ENCODE assay signal across 8 mouse cellular contexts in genomic region chr19:8988346-8989065, GRCm38 (mm10). TPM values are rescaled to one million over a fixed set of nuclear protein-coding genes. Genes with fewer than 3 reads are reported as not detected.
A peak's percentile ranks its signal among the peaks of the same experiment; 100 is the strongest.
DNase-seq lines count a peak whose midpoint lies in the region; ATAC-seq and TF ChIP-seq lines count a peak whose summit lies in the region.

No protein-coding gene starts in this region.

- no peaks in the 10 kb centered on the region; the same call in 1 of the 2 replicates for H3K36me3 ChIP-seq in heart, adult 2 months (ENCODE audit: control insufficient read depth, insufficient read depth, low read length)
- H3K36me3 ChIP-seq in hindbrain, embryonic 16.5 days (ENCODE audit: control insufficient read depth, insufficient read depth, low read length), result no peaks in the 10 kb centered on the region
- H3K36me3 ChIP-seq in midbrain, embryonic 10.5 days, result no peaks in the 10 kb centered on the region

- TF ChIP-seq CTCF in heart, adult 2 months (IDR thresholded peaks at IDR 0.05), result no peak
- no peak for TF ChIP-seq CTCF in bone marrow macrophage, adult 2 months (IDR thresholded peaks at IDR 0.05; ENCODE audit: low read depth, low read length)

- no peak for ATAC-seq in hindbrain, embryonic 16.5 days

- peak overlapping the region; percentile 100 for H3K27ac ChIP-seq in heart, adult 2 months
- no peak overlapping the region; the same call in 1 of the 2 replicates for H3K27ac ChIP-seq in bone marrow macrophage, adult 2 months (ENCODE audit: insufficient read depth, low read depth, low read length)
- no peak overlapping the region for H3K27ac ChIP-seq in hindbrain, embryonic 16.5 days (ENCODE audit: low read depth, low read length)
- H3K27ac ChIP-seq in midbrain, embryonic 10.5 days (replicated peaks), result peak overlapping the region; percentile 78

- H3K79me2 ChIP-seq in heart, adult 2 months (replicated peaks; ENCODE audit: control insufficient read depth, insufficient read depth, low read length), result no peaks in the 10 kb centered on the region

- 36% methylated on average over 15 of the region's 15 CpGs for WGBS in heart, adult 2 months
- 21% methylated on average over 15 of the region's 15 CpGs for WGBS in hindbrain, embryonic 16.5 days
- 10% methylated on average over 15 of the region's 15 CpGs for WGBS in midbrain, embryonic 10.5 days

- no peak for DNase-seq in heart, adult 2 months
- no peak for DNase-seq in heart, postnatal 25 days (ENCODE audit: low spot score)
- no peak for DNase-seq in midbrain, embryonic 10.5 days (ENCODE audit: low spot score)
- DNase-seq in layer of hippocampus, adult 8-10 months (ENCODE audit: low spot score in 2 of 2), result no peak
- no peak for DNase-seq in right cerebral cortex, adult 18-20 months
- no peak for DNase-seq in cerebellum, postnatal 25 days

- H3K4me3 ChIP-seq in heart, adult 2 months, result peak overlapping the region; percentile 91
- H3K4me3 ChIP-seq in bone marrow macrophage, adult 2 months (ENCODE audit: insufficient read depth, low read length), result peak overlapping the region; percentile 97
- peak overlapping the region; percentile 53 for H3K4me3 ChIP-seq in hindbrain, embryonic 16.5 days (ENCODE audit: low read length)
- H3K4me3 ChIP-seq in midbrain, embryonic 10.5 days, result peak overlapping the region; percentile 70

- no peaks in the 10 kb centered on the region for H3K27me3 ChIP-seq in heart, adult 2 months (ENCODE audit: control insufficient read depth, insufficient read depth, low read length)
- peaks cover 16% of the 10 kb centered on the region for H3K27me3 ChIP-seq in hindbrain, embryonic 16.5 days (replicated peaks; ENCODE audit: control insufficient read depth, insufficient read depth, low read length)
- H3K27me3 ChIP-seq in midbrain, embryonic 10.5 days (ENCODE audit: low read depth, poor library complexity, severe bottlenecking), result peaks cover 61% of the 10 kb centered on the region

- 0 out of 2 replicates have a peak, but pooled peaks have one; percentile 6 for TF ChIP-seq EP300 in heart, adult 2 months (IDR thresholded peaks at IDR 0.05; ENCODE audit: insufficient read depth, low read depth, low read length)

- H3K4me2 ChIP-seq in hindbrain, embryonic 16.5 days (ENCODE audit: low read length), result peak overlapping the region; percentile 85

- intact Hi-C loops in heart, adult 2 months (cut with DNase I), result no loop called here
- intact Hi-C loops in heart, postnatal 25 days (cut with DNase I), result no loop called here

- peaks cover 28% of the 10 kb centered on the region for H3K4me1 ChIP-seq in heart, adult 2 months (ENCODE audit: control insufficient read depth, insufficient read depth, low read length)
- H3K4me1 ChIP-seq in bone marrow macrophage, adult 2 months (ENCODE audit: control insufficient read depth, insufficient read depth, low read length), result peaks cover 48% of the 10 kb centered on the region
- H3K4me1 ChIP-seq in hindbrain, embryonic 16.5 days (ENCODE audit: control insufficient read depth, insufficient read depth, low read depth, low read length), result peaks cover 35% of the 10 kb centered on the region
- H3K4me1 ChIP-seq in midbrain, embryonic 10.5 days, result peaks cover 59% of the 10 kb centered on the region

- no peaks in the 10 kb centered on the region for H3K9me3 ChIP-seq in hindbrain, embryonic 16.5 days (ENCODE audit: control insufficient read depth, low read length)
- no peaks in the 10 kb centered on the region for H3K9me3 ChIP-seq in midbrain, embryonic 10.5 days (replicated peaks)

- H3K9ac ChIP-seq in heart, adult 2 months (ENCODE audit: low read depth, low read length), result peak overlapping the region; percentile 96
- H3K9ac ChIP-seq in hindbrain, embryonic 16.5 days (ENCODE audit: low read depth, low read length), result peak overlapping the region; percentile 64; the same call in 1 of the 2 replicates

- no peak for TF ChIP-seq POLR2A in heart, adult 2 months (IDR thresholded peaks at IDR 0.05; ENCODE audit: insufficient read depth, low read depth, low read length)
- no peak for TF ChIP-seq POLR2A in bone marrow macrophage, adult 2 months (IDR thresholded peaks at IDR 0.05; ENCODE audit: borderline replicate concordance, low read depth, low read length)

RNA-seq across cellular contexts. Expression of gene Ahnak, which starts 0.6 kb away (rescaled TPM):
- total RNA-seq in heart, adult 2 months (2021), result 100 to 1,000 TPM; 299 to 348 TPM
- 23.0 and 42.5 TPM in 2 replicates for polyA plus RNA-seq in heart, adult 2 months (2012; rRNA removed)
- total RNA-seq in heart, postnatal 25 days (2021), result 100 to 1,000 TPM; 283 to 326 TPM
- polyA plus RNA-seq in bone marrow macrophage, adult 2 months (2012; ENCODE audit: insufficient read depth, insufficient read length, missing spikeins), result 440 and 513 TPM in 2 replicates
- polyA plus RNA-seq in hindbrain, embryonic 16.5 days (2015; fragmentation: Nextera tagmentation; extraction: Ambion mirVana), result 3.5 and 4.8 TPM in 2 replicates
- 6.6 and 8.8 TPM in 2 replicates for polyA plus RNA-seq in midbrain, embryonic 10.5 days (2016; fragmentation: Nextera tagmentation; extraction: Ambion mirVana)
- 10 to 100 TPM; 27.0 to 32.2 (median 29.0) TPM for total RNA-seq in layer of hippocampus, adult 8-10 months (2022)

RNA-seq across cellular contexts. Expression of gene Eef1g, which starts 21.7 kb away (rescaled TPM):
- 100 to 1,000 TPM; 224 to 260 TPM for total RNA-seq in heart, adult 2 months (2021)
- polyA plus RNA-seq in heart, adult 2 months (2012; rRNA removed), result 191 and 291 TPM in 2 replicates
- total RNA-seq in heart, postnatal 25 days (2021), result 100 to 1,000 TPM; 241 to 256 TPM
- polyA plus RNA-seq in bone marrow macrophage, adult 2 months (2012; ENCODE audit: insufficient read depth, insufficient read length, missing spikeins), result 220 and 226 TPM in 2 replicates
- 284 and 301 TPM in 2 replicates for polyA plus RNA-seq in hindbrain, embryonic 16.5 days (2015; fragmentation: Nextera tagmentation; extraction: Ambion mirVana)
- 438 and 514 TPM in 2 replicates for polyA plus RNA-seq in midbrain, embryonic 10.5 days (2016; fragmentation: Nextera tagmentation; extraction: Ambion mirVana)
- 100 to 1,000 TPM; 223 to 248 (median 236) TPM for total RNA-seq in layer of hippocampus, adult 8-10 months (2022)

RNA-seq across cellular contexts. Expression of gene Tut1, which starts 34.9 kb away (rescaled TPM):
- total RNA-seq in heart, adult 2 months (2021), result 1 to 10 TPM; 8.5 to 9.4 TPM
- 7.2 and 10.6 TPM in 2 replicates for polyA plus RNA-seq in heart, adult 2 months (2012; rRNA removed)
- 1 to 10 TPM; 7.2 to 8.8 TPM for total RNA-seq in heart, postnatal 25 days (2021)
- polyA plus RNA-seq in bone marrow macrophage, adult 2 months (2012; ENCODE audit: insufficient read depth, insufficient read length, missing spikeins), result 12.5 and 14.6 TPM in 2 replicates
- 23.9 and 26.3 TPM in 2 replicates for polyA plus RNA-seq in hindbrain, embryonic 16.5 days (2015; fragmentation: Nextera tagmentation; extraction: Ambion mirVana)
- 36.5 and 40.2 TPM in 2 replicates for polyA plus RNA-seq in midbrain, embryonic 10.5 days (2016; fragmentation: Nextera tagmentation; extraction: Ambion mirVana)
- total RNA-seq in layer of hippocampus, adult 8-10 months (2022), result 10 to 100 TPM; 21.5 to 22.2 (median 21.9) TPM

RNA-seq across cellular contexts. Expression of gene Mta2, which starts 46.8 kb away (rescaled TPM):
- total RNA-seq in heart, adult 2 months (2021), result 10 to 100 TPM; 29.0 to 32.1 TPM
- 13.1 and 15.6 TPM in 2 replicates for polyA plus RNA-seq in heart, adult 2 months (2012; rRNA removed)
- 10 to 100 TPM; 29.5 to 32.3 TPM for total RNA-seq in heart, postnatal 25 days (2021)
- 78.6 and 81.2 TPM in 2 replicates for polyA plus RNA-seq in bone marrow macrophage, adult 2 months (2012; ENCODE audit: insufficient read depth, insufficient read length, missing spikeins)
- polyA plus RNA-seq in hindbrain, embryonic 16.5 days (2015; fragmentation: Nextera tagmentation; extraction: Ambion mirVana), result 91.3 and 103 TPM in 2 replicates
- 178 and 191 TPM in 2 replicates for polyA plus RNA-seq in midbrain, embryonic 10.5 days (2016; fragmentation: Nextera tagmentation; extraction: Ambion mirVana)
- 10 to 100 TPM; 53.7 to 66.5 (median 56.2) TPM for total RNA-seq in layer of hippocampus, adult 8-10 months (2022)

RNA-seq across cellular contexts. Expression of gene Eml3, which starts 59.2 kb away (rescaled TPM):
- total RNA-seq in heart, adult 2 months (2021), result 1 to 10 TPM; 7.0 to 9.7 TPM
- polyA plus RNA-seq in heart, adult 2 months (2012; rRNA removed), result 17.6 and 18.4 TPM in 2 replicates
- 1 to 10 TPM; 8.9 to 9.1 TPM for total RNA-seq in heart, postnatal 25 days (2021)
- polyA plus RNA-seq in bone marrow macrophage, adult 2 months (2012; ENCODE audit: insufficient read depth, insufficient read length, missing spikeins), result 33.1 and 33.7 TPM in 2 replicates
- 10.3 and 11.3 TPM in 2 replicates for polyA plus RNA-seq in hindbrain, embryonic 16.5 days (2015; fragmentation: Nextera tagmentation; extraction: Ambion mirVana)
- polyA plus RNA-seq in midbrain, embryonic 10.5 days (2016; fragmentation: Nextera tagmentation; extraction: Ambion mirVana), result 22.9 and 23.5 TPM in 2 replicates
- 10 to 100 TPM; 14.1 to 17.4 (median 15.3) TPM for total RNA-seq in layer of hippocampus, adult 8-10 months (2022)

Comparison
In these comparisons a context has a peak if more than half of its experiments do, and no peak if none do; other contexts are left out.
1. H3K27ac ChIP-seq: peak in heart, adult 2 months (single experiment) and midbrain, embryonic 10.5 days (single experiment); none in bone marrow macrophage, adult 2 months (single experiment) and hindbrain, embryonic 16.5 days (single experiment).
2. RNA of gene Ahnak, which starts 0.6 kb away (polyA plus RNA-seq): 440 to 513 TPM in bone marrow macrophage, adult 2 months; 23.0 to 42.5 TPM in heart, adult 2 months, 6.6 to 8.8 TPM in midbrain, embryonic 10.5 days and 3.5 to 4.8 TPM in hindbrain, embryonic 16.5 days; every median in the first group is over 10 times any median in the second.
3. Peak in every context shown above with its lines, with median percentiles within 50 percentile points of each other: H3K4me3 ChIP-seq.